Mouse (Mus musculus): ENCODE measurements around the gene Hoga1. TPM values are rescaled to one million over a fixed set of nuclear protein-coding genes. Genes with fewer than 3 reads are reported as not detected.

The Hoga1 gene
- polyA plus RNA-seq, 1 experiment, result not detected

- WGBS, result 12% methylated on average over 14 of the region's 14 CpGs
- Histone ChIP-seq H3K4me3 (ENCODE audit: insufficient read depth, low read depth, low read length) (no peak overlapping the region), H3K4me1 (ENCODE audit: control insufficient read depth, insufficient read depth, low read length) (peaks cover 13% of the 10 kb centered on the region), H3K27ac (ENCODE audit: insufficient read depth, low read depth, low read length) (peak overlapping the region; percentile 77)
- TF ChIP-seq POLR2A (IDR thresholded peaks at IDR 0.05; ENCODE audit: insufficient read depth, low read depth, low read length) (no peak), CTCF (IDR thresholded peaks at IDR 0.05; ENCODE audit: insufficient read depth, low read depth, low read length) (no peak)
Measured at GRCm38 (mm10) chr19:42089103-42089747, 43.8 kb downstream of the Hoga1 start.

- Histone ChIP-seq H3K27ac (ENCODE audit: insufficient read depth, low read depth, low read length) (peak within 1 kb of the TSS; percentile 80), H3K4me3 (ENCODE audit: insufficient read depth, low read depth, low read length) (peak within 1 kb of the TSS; percentile 96), H3K4me1 (ENCODE audit: control insufficient read depth, insufficient read depth, low read length) (peaks cover 13% of the 10 kb centered on the region)
- under 1% methylated on average over 55 of the region's 55 CpGs for WGBS
- TF ChIP-seq CTCF (IDR thresholded peaks at IDR 0.05; ENCODE audit: insufficient read depth, low read depth, low read length) (no peak), POLR2A (IDR thresholded peaks at IDR 0.05; ENCODE audit: insufficient read depth, low read depth, low read length) (peak; percentile 78)
Measured at GRCm38 (mm10) chr19:42089748-42090595, 44.6 kb downstream of the Hoga1 start, which contains the start of gene Pi4k2a. TSS of gene Pi4k2a (plus strand) at chr19:42090470.

GRCm38 (mm10) chr19:42090637-42091141 lies 45.3 kb downstream of the Hoga1 start:
- 3% methylated on average over 52 of the region's 52 CpGs for WGBS
- no peak for TF ChIP-seq POLR2A (IDR thresholded peaks at IDR 0.05; ENCODE audit: insufficient read depth, low read depth, low read length)
- peak; percentile 24; the same call in 1 of the 2 replicates for TF ChIP-seq CTCF (IDR thresholded peaks at IDR 0.05; ENCODE audit: insufficient read depth, low read depth, low read length)
- peak overlapping the region; percentile 96 for H3K4me3 ChIP-seq (ENCODE audit: insufficient read depth, low read depth, low read length)
- peak overlapping the region; percentile 67 for H3K27ac ChIP-seq (ENCODE audit: insufficient read depth, low read depth, low read length)
- peaks cover 13% of the 10 kb centered on the region for H3K4me1 ChIP-seq (ENCODE audit: control insufficient read depth, insufficient read depth, low read length)

GRCm38 (mm10) chr19:42099406-42099805 lies 54.0 kb downstream of the Hoga1 start:
- no peaks in the 10 kb centered on the region for H3K4me1 ChIP-seq (ENCODE audit: control insufficient read depth, insufficient read depth, low read length)
- no peak overlapping the region for H3K4me3 ChIP-seq (ENCODE audit: insufficient read depth, low read depth, low read length)
- no peak overlapping the region for H3K27ac ChIP-seq (ENCODE audit: insufficient read depth, low read depth, low read length)
- 73% methylated on average over 3 of the region's 3 CpGs for WGBS
- TF ChIP-seq POLR2A (IDR thresholded peaks at IDR 0.05; ENCODE audit: insufficient read depth, low read depth, low read length) (no peak), CTCF (IDR thresholded peaks at IDR 0.05; ENCODE audit: insufficient read depth, low read depth, low read length) (no peak)

- TF ChIP-seq POLR2A (IDR thresholded peaks at IDR 0.05; ENCODE audit: insufficient read depth, low read depth, low read length) (no peak), CTCF (IDR thresholded peaks at IDR 0.05; ENCODE audit: insufficient read depth, low read depth, low read length) (no peak)
- 95% methylated on average over 9 of the region's 9 CpGs for WGBS
- Histone ChIP-seq H3K27ac (ENCODE audit: insufficient read depth, low read depth, low read length) (no peak overlapping the region), H3K4me3 (ENCODE audit: insufficient read depth, low read depth, low read length) (no peak overlapping the region), H3K4me1 (ENCODE audit: control insufficient read depth, insufficient read depth, low read length) (no peaks in the 10 kb centered on the region)
Measured at GRCm38 (mm10) chr19:42104681-42105080, 59.3 kb downstream of the Hoga1 start.

GRCm38 (mm10) chr19:42115783-42116335 lies 70.4 kb downstream of the Hoga1 start:
- WGBS, result 94% methylated on average over 4 of the region's 4 CpGs
- Histone ChIP-seq H3K4me1 (ENCODE audit: control insufficient read depth, insufficient read depth, low read length) (no peaks in the 10 kb centered on the region), H3K4me3 (ENCODE audit: insufficient read depth, low read depth, low read length) (no peak overlapping the region), H3K27ac (ENCODE audit: insufficient read depth, low read depth, low read length) (no peak overlapping the region)
- TF ChIP-seq POLR2A (IDR thresholded peaks at IDR 0.05; ENCODE audit: insufficient read depth, low read depth, low read length) (no peak), CTCF (IDR thresholded peaks at IDR 0.05; ENCODE audit: insufficient read depth, low read depth, low read length) (no peak)

GRCm38 (mm10) chr19:42118142-42118541 lies 72.7 kb downstream of the Hoga1 start:
- Histone ChIP-seq H3K4me1 (ENCODE audit: control insufficient read depth, insufficient read depth, low read length) (no peaks in the 10 kb centered on the region), H3K4me3 (ENCODE audit: insufficient read depth, low read depth, low read length) (no peak overlapping the region), H3K27ac (ENCODE audit: insufficient read depth, low read depth, low read length) (no peak overlapping the region)
- WGBS, result 96% methylated on average over 9 of the region's 9 CpGs
- TF ChIP-seq POLR2A (IDR thresholded peaks at IDR 0.05; ENCODE audit: insufficient read depth, low read depth, low read length) (no peak), CTCF (IDR thresholded peaks at IDR 0.05; ENCODE audit: insufficient read depth, low read depth, low read length) (no peak)

- Histone ChIP-seq H3K27ac (ENCODE audit: insufficient read depth, low read depth, low read length) (no peak overlapping the region), H3K4me1 (ENCODE audit: control insufficient read depth, insufficient read depth, low read length) (no peaks in the 10 kb centered on the region), H3K4me3 (ENCODE audit: insufficient read depth, low read depth, low read length) (no peak overlapping the region)
- TF ChIP-seq CTCF (IDR thresholded peaks at IDR 0.05; ENCODE audit: insufficient read depth, low read depth, low read length), result no peak
- TF ChIP-seq POLR2A (IDR thresholded peaks at IDR 0.05; ENCODE audit: insufficient read depth, low read depth, low read length), result no peak
- 67% methylated on average over 5 of the region's 5 CpGs for WGBS
Measured at GRCm38 (mm10) chr19:42118596-42118995, 73.2 kb downstream of the Hoga1 start.

All from olfactory bulb, adult 2 months (tissue).